Comparison of ENCODE assay signal across 14 mouse cellular contexts in the genomic region with DNA sequence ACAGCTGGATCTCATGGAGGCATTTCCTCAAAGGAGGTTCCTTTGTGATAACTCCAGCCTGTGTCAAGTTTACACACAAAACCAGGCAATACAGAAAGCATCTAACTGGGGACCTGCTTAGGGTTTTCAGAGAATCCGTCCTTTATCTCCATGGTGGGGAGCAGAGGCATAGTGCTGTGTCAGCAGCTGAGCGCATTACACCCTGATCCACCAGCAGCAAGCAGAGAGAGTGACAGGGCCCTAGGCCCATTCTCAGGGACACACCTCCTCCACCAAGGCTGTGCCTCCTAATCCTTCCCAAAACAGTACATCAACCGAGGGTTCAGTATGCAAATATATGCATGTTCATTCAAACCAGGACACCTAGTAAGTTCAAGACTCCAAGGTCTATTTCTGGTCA.
"Had no signal": no experiment of that assay in that cellular context is flagged by ENCODE, and none has a peak within 500 bp of the region (broad histone marks: within the 10 kb centered on the region; RNA-seq: fewer than 3 reads in every experiment).

No protein-coding gene starts in this region.

- H3K9ac ChIP-seq: limb, embryonic 13.5 days; lung, embryonic 15.5 days had no signal

- H3K27me3 ChIP-seq: limb, embryonic 13.5 days; lung, embryonic 15.5 days had no signal

- H3K36me3 ChIP-seq: limb, embryonic 13.5 days; lung, embryonic 15.5 days; midbrain, embryonic 10.5 days had no signal

- H3K4me3 ChIP-seq: limb, embryonic 13.5 days; lung, embryonic 15.5 days; midbrain, embryonic 10.5 days had no signal

- H3K9me3 ChIP-seq: lung, embryonic 15.5 days; midbrain, embryonic 10.5 days had no signal

- H3K27ac ChIP-seq: kidney, postnatal 0 days; limb, embryonic 13.5 days; lung, embryonic 15.5 days; midbrain, embryonic 10.5 days had no signal

- H3K4me1 ChIP-seq: limb, embryonic 13.5 days had no signal

- H3K4me2 ChIP-seq: limb, embryonic 13.5 days; lung, embryonic 15.5 days had no signal

- ATAC-seq: midbrain, embryonic 16.5 days had no signal

- DNase-seq: kidney, adult 11 months; kidney, adult 9 months; kidney, postnatal 36 days; left cerebral cortex, postnatal 4 days; right cerebral cortex, adult 18-20 months; right cerebral cortex, postnatal 4 days; spleen, adult 18-20 months; thymus, adult 18-20 months; thymus, postnatal 14 days had no signal
